In genomic region chr9:63309008-63309407, GRCm38 (mm10) we compare ENCODE assay signal across 9 mouse cellular contexts.
DNase-seq lines count a peak whose midpoint lies in the region; ATAC-seq lines count a peak whose summit lies in the region.
"Had no signal": no experiment of that assay in that cellular context is flagged by ENCODE, and none has a peak within 500 bp of the region (broad histone marks: within the 10 kb centered on the region; RNA-seq: fewer than 3 reads in every experiment).

No protein-coding gene starts in this region.

- H3K27me3 ChIP-seq in heart, embryonic 14.5 days (ENCODE audit: control insufficient read depth, insufficient read depth, low read length), result no peaks in the 10 kb centered on the region
- H3K27me3 ChIP-seq: embryonic facial prominence, embryonic 12.5 days had no signal

- no peak overlapping the region for H3K4me3 ChIP-seq in heart, embryonic 14.5 days (ENCODE audit: control insufficient read depth in 1 of 2, insufficient read depth in 1 of 2, low read depth in 1 of 2, low read length in 2 of 2)
- H3K4me3 ChIP-seq: embryonic facial prominence, embryonic 12.5 days had no signal

- peak; percentile 91 for ATAC-seq in common myeloid progenitor, adult 5-6 weeks (replicated peaks; ENCODE audit: low read depth, poor library complexity, severe bottlenecking)
- ATAC-seq in heart, embryonic 14.5 days (ENCODE audit: insufficient number of reproducible peaks, insufficient read depth, low FRiP score, low read depth), result no peak

- peak overlapping the region; percentile 15 to 58 for H3K27ac ChIP-seq in heart, embryonic 14.5 days (replicated peaks in 1 of 2; ENCODE audit: control insufficient read depth in 1 of 2, insufficient read depth in 1 of 2, low read depth in 2 of 2, low read length in 2 of 2)
- H3K27ac ChIP-seq: embryonic facial prominence, embryonic 12.5 days had no signal

- peak; percentile 35 to 46 for DNase-seq in heart, adult 18-20 months
- no peak for DNase-seq in heart, adult 8-10 months (ENCODE audit: low spot score)
- DNase-seq in lung, postnatal 10 days, result peak; percentile 69
- no peak for DNase-seq in urinary bladder, adult 2 months (ENCODE audit: low spot score)
- DNase-seq in ovary, postnatal 14 days (ENCODE audit: low spot score), result no peak
- no peak for DNase-seq in layer of hippocampus, postnatal 36 days

- H3K9ac ChIP-seq in heart, embryonic 14.5 days (ENCODE audit: low read length), result no peak overlapping the region
- H3K9ac ChIP-seq: embryonic facial prominence, embryonic 12.5 days had no signal

- H3K4me2 ChIP-seq in heart, embryonic 14.5 days (ENCODE audit: low read length), result peak overlapping the region; percentile 34
- H3K4me2 ChIP-seq: embryonic facial prominence, embryonic 12.5 days had no signal

- peaks cover 15 to 31% of the 10 kb centered on the region in 2 experiments for H3K4me1 ChIP-seq in heart, embryonic 14.5 days (ENCODE audit: control insufficient read depth in 2 of 2, insufficient read depth in 2 of 2, low read length in 2 of 2)

- H3K36me3 ChIP-seq in heart, embryonic 14.5 days (ENCODE audit: control insufficient read depth, insufficient read depth, low read length), result no peaks in the 10 kb centered on the region
- H3K36me3 ChIP-seq: embryonic facial prominence, embryonic 12.5 days had no signal

- 17% methylated on average over 5 of the region's 5 CpGs for WGBS in heart, embryonic 14.5 days

- no peaks in the 10 kb centered on the region for H3K9me3 ChIP-seq in heart, embryonic 14.5 days (ENCODE audit: control insufficient read depth, low read length)
- H3K9me3 ChIP-seq: embryonic facial prominence, embryonic 12.5 days had no signal

Comparison
In these comparisons a context has a peak if more than half of its experiments do, and no peak if none do; other contexts are left out.
1. DNase-seq: peak in heart, adult 18-20 months (2 of 2) and lung, postnatal 10 days (single experiment); none in heart, adult 8-10 months (single experiment), urinary bladder, adult 2 months (single experiment), ovary, postnatal 14 days (single experiment) and layer of hippocampus, postnatal 36 days (0 of 2).